Mouse (Mus musculus) lung, adult 2 months (tissue): Measurements from ENCODE around the gene Soga1. TPM values are rescaled to one million over a fixed set of nuclear protein-coding genes. Genes with fewer than 3 reads are reported as not detected.
A peak's percentile ranks its signal among the peaks of the same experiment; 100 is the strongest.

Source experiments
- DNase-seq: peaks from one replicate; pipeline ENCODE4 v3.0.0; 2022
- H3K4me1 ChIP-seq: fragments of 200-500 bp; 2 replicates; pipeline ENCODE4 v1.6.1; 2011; ENCODE audit warnings: low read length; ENCODE audit not compliant: control insufficient read depth, insufficient read depth
- H3K4me3 ChIP-seq: fragments of 200-500 bp; replicated peaks from 2 replicates; pipeline ENCODE3; 2011; ENCODE audit warnings: low read depth, mild to moderate bottlenecking, control low read depth, low read length; ENCODE audit errors: extremely low read depth
- CTCF ChIP-seq: fragments of 200-500 bp; IDR thresholded peaks from 2 replicates; pipeline ENCODE4 v1.5.1; 2011; ENCODE audit warnings: mild to moderate bottlenecking, low read length, control low read depth; ENCODE audit not compliant: insufficient read depth
- POLR2A ChIP-seq: fragments of 200-500 bp; IDR thresholded peaks from 2 replicates; pipeline ENCODE4 v1.6.1; 2011; ENCODE audit warnings: low read depth, mild to moderate bottlenecking, control low read depth, low read length, borderline replicate concordance; ENCODE audit errors: extremely low read depth
- WGBS: fragments of 180-500 bp; shearing (Covaris S2); methylation state at CpG from one replicate; pipeline ENCODE4 v1.1.7; 2018; 5-methylcytosine and 5-hydroxymethylcytosine counted together
- polyA plus RNA-seq: library from polyadenylated mRNA; depleted of rRNA; stranded (reverse); fragments of >200 nt; gene quantifications from 2 replicates; pipeline ENCODE4 v1.2.3, GENCODE M21; 2012

Gene Soga1
- polyA plus RNA-seq, 1 experiment: 34.1 TPM

GRCm38 (mm10) chr2:157102256-157102655 is 23.2 kb upstream of the Soga1 start:
- Histone ChIP-seq H3K4me1 (no peaks in the 10 kb centered on the region), H3K4me3 (no peak overlapping the region)
- WGBS: 70% methylated on average over 2 of the region's 2 CpGs
- DNase-seq: no peak
- no peak for TF ChIP-seq CTCF
- no peak for TF ChIP-seq POLR2A

- WGBS: 96% methylated on average over 9 of the region's 9 CpGs
- TF ChIP-seq POLR2A (no peak), CTCF (no peak)
- H3K4me1 ChIP-seq: no peaks in the 10 kb centered on the region
- DNase-seq: no peak
- no peak overlapping the region for H3K4me3 ChIP-seq
Observed at GRCm38 (mm10) chr2:157101650-157102049, 22.6 kb upstream of the Soga1 start.

DNA sequence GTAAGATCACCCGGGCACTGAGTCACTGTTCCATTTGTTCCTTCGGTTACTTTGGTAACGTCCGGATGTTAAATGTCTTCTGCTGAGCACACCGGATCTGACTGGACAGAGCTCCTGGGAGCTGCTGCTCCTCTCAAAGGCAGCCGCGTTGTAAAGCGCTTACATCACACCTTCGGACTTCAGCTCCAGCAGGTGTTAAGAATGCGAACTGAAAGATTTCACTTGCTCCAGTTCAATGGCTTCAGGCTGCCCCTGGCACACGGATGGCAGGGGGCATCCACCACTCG is 21.2 kb upstream of the Soga1 start:
- Histone ChIP-seq H3K4me3 (no peak overlapping the region), H3K4me1 (no peaks in the 10 kb centered on the region)
- WGBS: 69% methylated on average over 12 of the region's 12 CpGs
- TF ChIP-seq POLR2A (no peak), CTCF (no peak)
- DNase-seq: no peak

GRCm38 (mm10) chr2:157099532-157100318 is 20.7 kb upstream of the Soga1 start:
- Histone ChIP-seq H3K4me1 (no peaks in the 10 kb centered on the region), H3K4me3 (no peak overlapping the region)
- WGBS: 55% methylated on average over 12 of the region's 12 CpGs
- DNase-seq: peak; percentile 57
- TF ChIP-seq CTCF: no peak
- no peak for TF ChIP-seq POLR2A

DNA sequence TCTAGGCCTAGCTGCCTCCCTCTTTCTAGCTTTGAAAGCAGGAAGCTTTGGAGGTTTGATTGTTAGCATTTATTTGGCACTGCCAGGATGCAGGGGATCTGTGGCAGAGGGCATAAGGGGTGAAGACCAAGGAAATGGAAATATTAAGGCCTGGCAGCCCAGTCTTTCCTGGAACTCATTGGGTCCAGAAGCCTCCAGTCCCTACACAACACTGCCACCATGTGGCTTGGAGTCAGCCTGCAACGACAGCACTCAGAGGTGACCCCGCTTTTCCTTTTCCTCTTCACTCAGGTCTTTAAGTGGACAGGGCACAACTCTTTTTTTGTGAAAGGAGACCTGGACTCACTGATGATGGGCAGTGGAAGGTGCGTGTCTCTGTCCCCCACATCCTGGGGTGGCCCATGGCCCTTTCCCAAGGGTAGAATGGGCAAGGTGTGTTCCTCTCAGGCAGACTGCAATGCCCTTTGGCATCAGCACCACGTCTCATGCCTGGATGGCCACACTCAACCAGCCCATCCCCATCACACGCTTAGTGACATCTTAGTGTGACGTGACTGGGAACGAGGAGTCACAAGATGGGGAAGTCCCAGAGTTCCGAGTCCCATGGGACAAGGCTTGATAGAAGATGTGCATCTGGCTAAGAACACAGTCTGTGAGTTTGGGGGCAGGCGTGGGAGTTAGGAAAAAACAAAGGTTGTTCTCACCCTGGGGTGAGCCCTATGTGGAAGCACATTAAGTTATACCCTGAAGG is 16.1 kb upstream of the Soga1 start:
- peak; percentile 98 for TF ChIP-seq CTCF
- TF ChIP-seq POLR2A: no peak
- Histone ChIP-seq H3K4me3 (no peak overlapping the region), H3K4me1 (no peaks in the 10 kb centered on the region)
- WGBS: 54% methylated on average over 9 of the region's 9 CpGs
- DNase-seq: peak; percentile 74

GRCm38 (mm10) chr2:157092024-157092423 is 13.0 kb upstream of the Soga1 start:
- WGBS: 24% methylated on average over 8 of the region's 8 CpGs
- H3K4me3 ChIP-seq: no peak overlapping the region
- no peak for DNase-seq

DNA sequence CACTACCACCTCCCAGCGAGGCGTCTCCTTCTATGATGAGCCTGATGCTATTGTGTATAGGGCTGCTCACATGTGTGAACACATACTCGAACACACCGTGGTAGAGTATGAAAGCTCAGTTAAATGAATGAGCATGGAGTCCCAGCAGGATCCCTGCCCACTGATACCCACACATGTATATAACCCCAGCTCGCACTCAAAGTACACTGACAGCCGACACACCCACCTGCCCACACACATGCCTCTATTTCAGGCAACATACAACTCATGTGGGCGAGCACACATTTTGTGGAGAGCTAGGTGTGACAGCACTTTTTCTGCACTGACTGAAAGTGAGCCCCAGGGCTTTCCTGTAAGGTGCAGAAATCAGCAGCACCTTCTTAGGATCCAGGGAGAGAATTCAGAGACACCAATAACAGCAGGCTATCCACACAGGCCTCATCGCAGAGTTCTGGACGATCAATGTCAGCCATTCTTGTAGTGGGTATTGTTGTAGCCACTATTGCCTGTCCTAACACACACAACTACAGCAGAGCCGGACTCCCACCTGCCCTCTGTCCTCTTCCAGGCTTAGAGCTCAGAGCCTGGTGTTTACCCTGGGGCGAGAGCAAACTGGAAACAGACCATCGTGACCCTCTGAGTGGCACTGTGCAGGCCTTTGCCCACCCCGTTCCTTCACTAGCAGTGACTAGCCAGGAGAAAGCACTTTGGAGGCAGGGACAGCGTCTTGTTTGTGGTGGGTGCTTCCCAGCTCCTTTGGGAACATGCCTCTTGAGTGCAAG is 8.7 kb upstream of the Soga1 start:
- TF ChIP-seq CTCF: no peak
- TF ChIP-seq POLR2A: no peak
- Histone ChIP-seq H3K4me1 (no peaks in the 10 kb centered on the region), H3K4me3 (no peak overlapping the region)
- WGBS: 84% methylated on average over 14 of the region's 14 CpGs
- no peak for DNase-seq

More at GRCm38 (mm10) chr2:157092024-157092423, 13.0 kb upstream of the Soga1 start:
- TF ChIP-seq POLR2A: no peak
- no peak for TF ChIP-seq CTCF
- H3K4me1 ChIP-seq: no peaks in the 10 kb centered on the region

DNA sequence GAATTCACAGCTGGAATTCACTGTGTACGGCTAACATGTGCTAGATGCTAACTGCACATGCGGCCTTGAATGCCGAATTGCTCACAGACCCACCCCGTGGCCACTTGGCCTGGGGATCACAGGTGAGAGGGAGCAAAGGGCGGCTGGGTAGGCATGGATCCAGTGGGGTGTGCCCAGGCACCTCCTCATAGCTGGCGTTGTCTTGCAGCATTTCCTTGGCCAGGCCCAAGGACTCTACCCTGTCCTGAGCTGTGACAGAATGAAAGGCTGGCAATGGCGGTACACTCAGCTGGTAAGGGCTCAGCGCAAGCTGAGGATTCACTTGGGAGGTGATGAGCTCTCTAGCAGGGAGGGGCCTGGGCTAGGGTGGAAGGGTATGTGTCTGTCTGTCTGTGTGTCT is 7.7 kb upstream of the Soga1 start, which contains the start of gene Tldc2:
Gene Tldc2, plus strand, starts transcription at position 260 of the 400 bp plus-strand sequence.
- TF ChIP-seq CTCF: no peak
- no peak for TF ChIP-seq POLR2A
- no peak for DNase-seq
- no peak within 1 kb of the TSS for H3K4me3 ChIP-seq
- 86% methylated on average over 8 of the region's 8 CpGs for WGBS
- no peaks in the 10 kb centered on the region for H3K4me1 ChIP-seq

DNA sequence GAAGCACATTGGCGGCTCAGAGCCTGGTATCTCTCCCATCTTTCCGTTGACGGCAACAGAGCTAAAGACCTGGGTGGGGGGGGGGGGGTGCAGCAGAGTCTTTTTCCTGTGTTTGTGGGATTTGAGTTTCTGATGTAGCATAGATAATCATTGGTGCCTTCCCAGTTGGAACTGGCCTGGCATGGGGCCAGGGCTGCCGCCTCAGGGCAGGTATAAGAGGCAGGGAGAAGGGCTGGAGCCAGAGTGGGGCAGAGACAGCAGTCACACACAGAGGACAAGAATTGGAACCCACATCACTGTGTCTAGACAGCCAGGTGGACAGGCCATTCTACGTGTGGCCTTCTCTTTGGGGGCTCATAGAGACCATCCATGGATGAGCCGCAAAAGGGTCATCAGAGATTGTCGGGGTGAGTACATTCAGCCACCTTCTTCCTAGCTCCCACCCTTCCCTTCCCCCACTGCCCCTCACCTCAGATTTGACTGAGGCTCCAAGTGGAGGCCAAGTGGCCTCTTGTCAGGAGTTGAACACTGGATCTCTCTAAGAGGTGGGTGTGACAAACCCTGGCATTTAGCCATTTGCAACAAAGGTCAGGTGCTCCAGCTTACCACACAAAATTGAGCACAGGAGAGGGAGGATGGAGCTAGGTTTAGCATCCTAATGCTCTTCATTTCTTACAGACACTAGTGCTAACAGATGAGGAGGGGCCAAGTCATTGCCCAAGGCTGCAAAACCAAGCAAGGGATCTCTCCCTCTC is 6.0 kb upstream of the Soga1 start:
- DNase-seq: peak; percentile 58
- H3K4me1 ChIP-seq: no peaks in the 10 kb centered on the region
- WGBS: 66% methylated on average over 7 of the region's 7 CpGs
- TF ChIP-seq POLR2A (no peak), CTCF (no peak)
- H3K4me3 ChIP-seq: no peak overlapping the region
